Mouse (Mus musculus) bone marrow, adult 2 months (tissue): Measurements from ENCODE around the gene Pou2f1.

Experiments used
- CTCF ChIP-seq: fragments of 200-500 bp; IDR thresholded peaks from 2 replicates; pipeline ENCODE4 v1.5.1; 2011; ENCODE audit warnings: low read length, control low read depth; ENCODE audit not compliant: control insufficient read depth, insufficient read depth
- POLR2A ChIP-seq: fragments of 200-500 bp; IDR thresholded peaks from 2 replicates; pipeline ENCODE4 v1.6.1; 2011; ENCODE audit warnings: low read depth, mild to moderate bottlenecking, control low read depth, low read length, borderline replicate concordance; ENCODE audit not compliant: control insufficient read depth

DNA sequence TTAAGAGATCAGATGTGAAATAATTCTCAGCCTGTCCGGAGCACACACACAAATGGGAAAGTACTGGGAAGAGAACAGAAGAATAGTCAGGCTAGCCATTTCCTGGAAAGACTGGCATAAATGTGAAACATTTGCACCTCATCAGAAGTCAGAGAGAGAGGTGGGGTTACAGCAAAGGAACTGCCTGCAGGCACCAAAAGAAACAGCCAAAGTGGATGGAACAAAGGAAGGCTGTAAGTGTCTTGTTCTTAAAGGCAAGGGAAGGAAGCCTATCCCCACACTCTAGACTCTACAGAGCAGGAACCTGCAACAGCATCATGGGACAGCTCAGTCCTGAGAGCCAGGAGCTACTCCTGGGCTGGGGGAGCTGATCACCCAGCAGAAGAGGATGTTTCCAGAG lies 39.0 kb upstream of the Pou2f1 start:
- TF ChIP-seq CTCF, result no peak
- TF ChIP-seq POLR2A, result no peak
